Mouse (Mus musculus): ENCODE measurements around the gene Rcan3.

- TF ChIP-seq ZC3H11A (IDR thresholded peaks at IDR 0.05; ENCODE audit: low read depth, low read length) (no peak), TBP (IDR thresholded peaks at IDR 0.05; ENCODE audit: low read depth, low read length) (no peak), USF1 (IDR thresholded peaks at IDR 0.05; ENCODE audit: low read depth, low read length) (no peak), RAD21 (IDR thresholded peaks at IDR 0.05; ENCODE audit: low read depth, low read length) (no peak), RCOR1 (IDR thresholded peaks at IDR 0.05; ENCODE audit: low read depth, low read length) (peak; percentile 38; the same call in 1 of the 2 replicates), POLR2A (IDR thresholded peaks at IDR 0.05; ENCODE audit: control insufficient read depth in 1 of 2, insufficient read depth in 1 of 2, low read depth in 1 of 2, low read length in 2 of 2, poor library complexity in 1 of 2) (no peak), CTCF (IDR thresholded peaks at IDR 0.05 in 2 of 3, conservative IDR thresholded peaks at IDR 0.05 in 1 of 3; ENCODE audit: control insufficient read depth in 1 of 3, insufficient read depth in 1 of 3, low read depth in 2 of 3, low read length in 3 of 3, poor library complexity in 1 of 3, severe bottlenecking in 1 of 3) (no peak), GATA1 (IDR thresholded peaks at IDR 0.05; ENCODE audit: low read depth, low read length) (no peak), CHD2 (IDR thresholded peaks at IDR 0.05; ENCODE audit: low read length) (no peak)
Measured at GRCm38 (mm10) chr4:135391014-135391413, 42.6 kb downstream of the Rcan3 start.
